Mouse (Mus musculus) MEL-GATA-1-ER (cell line): ENCODE results near the gene Fndc5.
A peak's percentile ranks its signal among the peaks of the same experiment; 100 is the strongest.

Experiments
- DNase-seq: peaks from one replicate; pipeline ENCODE4 v3.0.0-alpha.2; 2012; ENCODE audit warnings: low read depth; ENCODE audit errors: extremely low read depth

Fndc5 gene

DNA sequence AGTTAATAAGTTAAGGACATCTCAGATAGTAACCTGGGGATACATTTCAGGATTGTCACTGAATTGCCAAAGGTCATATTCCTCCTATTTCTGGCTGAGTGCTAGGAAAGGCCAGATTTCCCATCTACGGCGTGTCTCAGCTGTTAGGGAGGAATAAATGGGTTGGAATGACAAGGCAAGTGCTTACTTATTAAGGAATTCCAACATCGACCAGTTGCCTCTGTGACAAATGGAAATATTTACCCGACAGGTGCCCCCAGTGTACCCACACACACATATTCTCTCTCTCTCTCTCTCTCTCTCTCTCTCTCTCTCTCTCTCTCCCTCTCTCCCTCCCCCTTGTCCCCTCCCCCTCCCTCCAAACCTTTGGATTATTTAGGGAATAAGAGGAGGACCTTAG, 9.1 kb downstream of the Fndc5 start:
- DNase-seq = no peak

DNA sequence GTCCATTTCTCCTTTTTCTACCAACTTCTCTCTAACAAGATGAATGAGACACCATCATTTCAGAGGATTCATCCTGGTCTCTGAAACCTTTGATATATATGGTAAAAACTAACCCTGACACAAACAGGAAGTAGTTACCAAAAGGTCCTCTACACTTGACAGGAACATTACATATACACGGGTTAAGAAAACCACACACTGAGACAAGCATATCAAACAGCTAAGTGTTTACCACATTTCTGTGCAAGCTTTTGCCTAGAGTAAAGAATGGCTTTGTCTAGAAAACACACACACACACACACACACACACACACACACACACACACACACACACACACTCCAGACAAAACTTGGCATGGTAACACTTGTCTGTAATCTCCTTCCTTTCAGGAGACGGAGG, 9.6 kb downstream of the Fndc5 start:
- DNase-seq = no peak

DNA sequence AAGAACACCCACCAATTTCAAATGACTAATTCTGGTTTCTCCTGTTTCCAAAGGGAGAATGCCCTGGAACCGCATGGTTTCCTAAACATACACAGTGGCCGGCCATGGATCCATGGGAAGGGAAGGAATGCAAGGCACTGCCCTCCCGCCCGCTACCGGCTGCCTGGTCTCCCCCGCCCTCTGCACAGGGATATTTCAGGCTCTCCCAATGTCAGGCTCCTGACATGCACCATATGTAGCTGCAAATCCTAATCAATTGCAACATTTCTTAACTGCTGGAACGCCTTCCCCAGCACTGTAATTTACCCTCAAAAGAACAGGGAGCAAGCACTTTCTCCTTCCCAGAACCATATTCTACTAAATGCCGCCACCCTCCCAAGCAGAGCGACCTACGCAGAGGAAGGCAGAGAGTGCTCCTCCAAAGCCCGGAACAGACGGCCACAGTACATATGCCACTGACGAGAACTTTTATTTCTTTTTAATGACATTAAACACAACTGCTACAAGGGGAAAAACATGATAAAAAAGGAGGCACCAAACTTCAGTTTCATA, 10.8 kb downstream of the Fndc5 start:
- DNase-seq = no peak

DNA sequence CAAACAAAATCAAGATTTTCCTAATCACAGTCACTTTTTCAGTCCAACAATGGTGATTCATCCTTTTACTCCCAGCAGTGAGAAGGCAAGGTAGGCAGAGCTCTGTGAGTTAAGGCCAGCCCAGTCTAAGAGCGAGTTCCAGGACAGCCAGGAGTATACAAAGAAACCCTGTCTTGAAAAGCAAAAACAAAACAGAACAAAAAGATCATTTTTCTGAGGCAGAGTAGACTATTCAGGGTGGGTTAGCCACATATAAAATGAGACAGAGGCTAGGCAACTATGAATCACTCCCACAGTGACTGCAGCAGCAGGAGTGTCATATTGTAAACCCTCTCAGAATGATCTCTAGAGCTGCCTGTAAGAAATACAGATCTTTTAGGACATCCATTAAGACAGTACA, 12.5 kb downstream of the Fndc5 start:
- no peak for DNase-seq

DNA sequence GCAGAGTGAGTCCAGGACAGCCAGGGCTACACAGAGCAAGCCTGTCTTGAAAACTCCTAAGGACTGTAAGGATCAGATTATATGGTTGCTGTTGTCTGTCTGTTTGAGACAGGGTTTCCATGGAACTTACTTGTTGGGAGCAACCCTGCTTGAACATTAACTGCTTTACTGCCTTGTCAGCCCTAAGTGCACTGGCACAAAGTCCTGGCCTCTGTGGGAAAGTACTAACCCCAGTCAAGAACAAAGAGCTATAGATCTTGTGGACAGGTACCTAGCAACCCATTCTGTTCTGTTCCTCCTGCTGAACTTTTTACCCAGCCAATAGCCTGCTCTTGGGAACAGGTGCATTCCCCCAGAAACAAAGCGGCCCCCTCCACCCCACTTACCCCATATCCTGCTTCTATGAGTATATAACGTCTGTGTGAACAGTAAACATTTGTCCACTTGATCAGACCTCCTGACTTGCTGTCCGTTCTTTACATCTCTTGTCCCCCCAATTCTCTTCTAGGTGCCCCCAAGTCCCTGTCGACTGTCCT, 14.5 kb downstream of the Fndc5 start:
- DNase-seq = no peak

DNA sequence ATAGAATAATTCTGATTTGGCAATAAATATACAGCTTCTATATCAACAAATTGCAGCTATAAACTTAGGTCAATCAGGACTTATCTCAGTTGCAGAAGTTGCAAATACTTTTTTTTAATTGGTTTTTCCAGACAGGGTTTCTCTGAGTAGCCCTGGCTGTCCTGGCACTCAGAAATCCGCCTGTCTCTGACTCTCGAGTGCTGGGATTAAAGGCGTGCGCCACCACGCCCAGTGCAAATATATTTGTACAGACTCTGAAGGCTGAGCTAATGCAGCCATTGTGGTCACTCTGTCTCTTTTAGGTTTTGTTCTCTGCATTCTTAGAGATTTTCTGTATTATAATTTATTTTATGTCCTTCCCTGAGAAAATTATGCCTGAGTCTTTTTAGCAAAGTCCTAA, 20.7 kb downstream of the Fndc5 start:
- no peak for DNase-seq

DNA sequence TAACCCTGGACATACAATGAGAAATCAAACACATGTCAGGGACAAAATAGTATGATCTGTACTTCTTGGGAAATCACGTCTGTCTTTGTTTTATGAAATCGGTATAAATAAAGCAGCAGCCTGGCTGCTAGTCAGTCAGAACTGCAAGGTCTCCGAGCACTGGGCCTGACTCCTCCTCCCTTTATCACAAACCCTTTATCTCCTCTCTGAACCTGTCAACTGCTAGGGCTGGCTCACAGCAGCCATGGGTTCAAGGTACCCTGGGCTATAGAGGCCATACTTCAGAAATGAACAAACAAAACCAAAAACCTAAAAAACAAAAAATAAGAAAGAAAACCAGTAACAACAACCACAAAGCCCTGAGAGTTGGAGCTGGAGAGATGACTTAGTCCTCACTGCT, 21.8 kb downstream of the Fndc5 start:
- DNase-seq = no peak

DNA sequence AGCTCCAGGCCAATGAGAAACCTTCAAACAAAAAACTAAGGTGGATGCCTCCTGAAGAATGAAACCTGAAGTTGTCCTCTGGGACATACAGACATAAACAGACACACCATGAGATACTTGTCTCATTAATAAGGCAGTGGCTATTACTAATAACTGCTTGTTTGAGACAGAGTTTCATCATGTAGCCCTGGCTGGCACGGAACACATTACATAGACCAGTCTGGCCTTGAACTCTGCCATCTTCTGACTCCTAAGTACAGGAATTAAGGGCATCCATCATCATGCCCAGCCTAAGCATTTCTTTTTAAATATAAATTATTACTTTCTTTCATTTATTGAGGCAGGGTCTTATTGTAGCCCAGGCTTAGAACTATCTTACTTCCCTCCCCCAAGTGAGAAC, 24.3 kb downstream of the Fndc5 start:
- DNase-seq = no peak

DNA sequence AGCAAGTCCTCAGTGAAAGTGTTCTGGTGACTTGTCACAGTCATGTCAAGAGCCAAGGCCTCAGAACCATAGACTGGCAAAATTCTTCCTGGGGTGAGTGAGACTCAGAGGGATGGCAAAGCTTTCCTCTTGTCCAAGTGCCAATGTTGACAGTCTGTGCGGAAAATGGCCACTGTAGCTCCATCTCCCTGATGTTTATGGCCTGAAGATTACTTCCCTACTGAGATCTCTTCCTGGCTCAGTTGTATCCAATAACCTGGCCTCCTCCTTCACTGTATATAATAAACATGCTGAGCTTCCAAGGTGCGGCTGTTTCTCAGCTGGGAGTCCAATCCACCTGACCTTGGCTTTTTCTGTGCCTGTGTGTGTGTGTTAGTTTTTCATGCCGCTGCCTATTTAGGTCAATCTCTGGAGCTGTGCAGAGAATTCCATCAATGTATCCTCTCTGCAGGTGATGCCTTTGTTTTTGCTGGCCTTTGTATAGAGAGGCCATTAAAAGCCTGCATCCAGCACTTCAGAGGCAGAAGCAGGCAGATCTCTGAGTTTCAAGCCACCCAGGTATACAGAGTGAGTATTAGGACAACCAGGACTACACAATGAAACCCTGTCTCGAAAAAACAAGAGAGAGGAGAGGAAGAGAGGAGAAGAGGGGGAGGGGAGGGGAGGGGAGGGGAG, 24.9 kb downstream of the Fndc5 start:
- DNase-seq = no peak

DNA sequence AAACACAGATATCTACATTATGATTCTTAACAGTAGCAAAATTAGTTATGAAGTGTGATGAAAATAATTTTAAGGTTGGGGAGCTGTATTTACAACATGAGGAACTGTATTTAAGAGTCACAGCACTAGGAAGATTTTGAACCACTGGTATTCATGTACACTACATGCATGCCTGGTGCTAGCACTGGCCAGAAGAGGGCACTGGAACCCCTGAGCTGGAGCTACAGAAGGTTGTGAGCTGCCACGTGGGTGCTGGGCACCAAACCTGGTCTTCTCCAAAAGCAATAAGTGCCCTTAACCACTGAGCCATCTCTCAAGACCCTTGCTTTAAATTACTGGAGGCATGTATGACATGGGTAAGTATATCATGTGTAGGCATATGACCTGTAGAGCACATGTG, 35.7 kb downstream of the Fndc5 start:
- no peak for DNase-seq

DNA sequence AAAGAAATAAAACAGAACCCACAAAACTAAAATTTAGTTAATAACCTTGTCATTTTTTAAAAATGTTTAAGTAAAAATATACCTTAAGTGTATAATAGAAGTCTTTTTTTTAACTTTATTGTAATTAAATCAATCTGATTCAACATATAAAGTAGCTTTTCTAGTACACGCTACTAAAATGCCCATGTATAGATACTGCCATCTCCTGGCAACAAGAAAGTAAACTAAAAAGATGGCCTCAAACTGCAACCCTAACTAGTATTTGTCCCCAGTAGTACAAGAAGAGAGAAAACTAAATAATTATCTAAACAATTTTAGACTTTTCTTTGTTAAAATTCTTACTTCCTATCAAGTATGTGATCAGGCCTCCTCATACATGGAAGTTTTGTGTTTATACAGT, 42.8 kb downstream of the Fndc5 start:
- DNase-seq = no peak

DNA sequence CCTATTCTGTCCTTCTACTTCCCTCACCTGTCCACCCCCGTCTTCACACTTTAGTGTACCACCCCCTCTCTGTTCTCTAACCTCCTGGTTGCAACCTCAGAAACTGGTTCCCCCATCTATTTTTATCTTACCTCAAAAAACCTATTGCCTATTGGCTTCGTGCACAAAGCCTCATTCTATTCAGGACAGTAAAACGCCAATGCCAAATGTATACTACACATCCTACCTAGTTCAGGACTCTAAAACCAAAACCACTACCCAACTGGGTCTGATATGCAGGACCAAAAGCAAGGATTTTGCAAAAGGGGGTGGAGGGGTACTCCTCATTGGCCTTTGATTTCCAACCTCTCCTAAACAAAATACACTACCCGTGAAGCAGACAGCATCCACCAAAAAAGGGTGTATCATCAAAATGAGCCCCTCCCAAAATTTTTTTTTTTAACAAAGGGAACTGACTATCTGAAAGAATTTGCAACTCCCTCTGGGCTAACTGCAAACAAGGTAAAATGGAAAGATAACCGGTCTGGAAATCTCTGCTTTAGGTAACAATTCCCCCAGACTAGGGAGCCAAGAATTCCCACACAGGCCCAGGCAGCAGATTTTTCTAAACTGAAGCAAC, 51.4 kb downstream of the Fndc5 start:
- DNase-seq = no peak

DNA sequence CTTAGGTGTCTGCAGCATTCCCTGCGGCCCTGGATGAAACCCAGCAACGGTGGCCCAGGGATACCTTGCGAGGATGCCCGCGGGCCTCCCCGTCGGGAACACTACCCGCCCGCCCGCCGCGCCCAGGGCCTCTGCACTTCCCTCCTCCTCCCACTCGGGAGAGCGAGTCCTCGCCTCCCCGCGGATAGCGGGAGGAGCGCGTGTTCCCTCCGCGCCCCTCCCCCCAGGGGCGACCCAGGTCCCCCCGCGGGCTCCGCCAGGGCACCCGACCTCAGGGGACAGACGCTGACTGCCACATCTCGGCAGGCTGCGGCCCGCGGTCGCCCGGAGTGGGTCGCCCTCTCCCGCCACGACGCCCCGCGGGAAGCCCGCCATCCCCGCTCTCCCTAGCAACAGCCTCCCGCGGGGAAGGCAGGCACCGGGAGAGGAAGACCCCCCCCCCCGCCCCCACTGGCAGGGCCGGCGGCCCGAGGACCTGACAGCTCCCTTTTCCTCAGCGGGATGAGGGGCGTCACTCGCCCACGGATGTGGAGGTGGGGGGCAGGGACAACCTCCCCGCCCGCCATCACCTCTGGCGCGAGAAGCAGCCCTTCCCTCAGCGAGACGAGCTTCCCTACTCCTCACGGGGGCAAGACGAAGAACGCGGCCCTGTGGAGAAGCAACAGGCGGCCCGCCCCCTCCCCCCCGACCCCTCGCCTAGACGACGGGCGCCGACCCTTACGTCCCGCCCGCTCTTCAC, 52.2 kb downstream of the Fndc5 start:
- DNase-seq = no peak

DNA sequence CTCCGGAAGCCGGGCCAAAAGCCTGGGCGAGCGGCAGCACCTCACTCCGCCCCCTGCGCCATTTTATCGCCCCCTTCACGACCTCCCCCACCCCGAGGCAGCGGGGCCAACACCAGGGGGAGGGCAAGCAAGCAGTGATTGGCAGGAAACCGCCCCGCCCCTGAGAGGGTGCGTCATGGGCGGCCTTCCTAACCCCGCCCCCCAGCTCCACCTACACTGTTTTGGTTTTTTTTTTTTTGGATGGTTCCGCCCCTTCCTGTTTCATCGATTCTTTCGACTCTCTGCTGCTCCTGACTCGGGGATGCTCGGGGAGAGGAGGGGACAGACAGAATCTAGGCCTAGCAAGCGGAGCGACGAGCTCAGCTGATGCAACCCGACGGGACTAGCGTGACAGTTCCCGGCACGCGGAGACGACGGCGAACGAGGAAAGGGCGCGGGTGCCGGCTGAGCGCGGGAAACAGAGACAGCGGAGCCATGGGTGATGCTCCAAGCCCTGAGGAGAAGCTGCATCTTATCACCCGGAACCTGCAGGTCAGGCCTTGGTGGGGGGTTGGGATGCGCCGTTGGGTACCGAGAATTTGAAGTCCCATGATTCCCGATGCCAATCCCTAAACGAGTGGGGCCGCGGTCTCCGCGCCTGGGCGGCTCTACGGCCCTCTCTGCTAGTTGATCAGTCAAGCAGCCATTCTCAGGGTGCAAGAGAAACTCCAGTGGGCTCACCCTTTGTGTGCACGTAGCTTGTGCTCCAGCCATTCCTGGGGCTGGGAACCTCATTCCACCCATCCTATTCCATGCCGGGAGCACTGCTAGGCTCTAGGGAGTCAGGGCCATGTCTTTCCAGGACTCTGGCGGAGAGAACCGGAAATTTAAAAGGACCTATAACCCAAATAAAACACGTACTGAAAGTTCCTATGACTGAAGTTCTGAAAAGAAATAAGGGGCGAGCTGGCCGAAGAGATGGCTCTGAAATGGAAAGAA, 53.0 kb downstream of the Fndc5 start, which contains the start of the genes S100pbp and Yars:
S100pbp (minus strand) TSS at position 186 of the 978 bp plus-strand sequence.
Yars (plus strand) TSS at position 219 of the 978 bp plus-strand sequence.
- DNase-seq = peak; percentile 97

DNA sequence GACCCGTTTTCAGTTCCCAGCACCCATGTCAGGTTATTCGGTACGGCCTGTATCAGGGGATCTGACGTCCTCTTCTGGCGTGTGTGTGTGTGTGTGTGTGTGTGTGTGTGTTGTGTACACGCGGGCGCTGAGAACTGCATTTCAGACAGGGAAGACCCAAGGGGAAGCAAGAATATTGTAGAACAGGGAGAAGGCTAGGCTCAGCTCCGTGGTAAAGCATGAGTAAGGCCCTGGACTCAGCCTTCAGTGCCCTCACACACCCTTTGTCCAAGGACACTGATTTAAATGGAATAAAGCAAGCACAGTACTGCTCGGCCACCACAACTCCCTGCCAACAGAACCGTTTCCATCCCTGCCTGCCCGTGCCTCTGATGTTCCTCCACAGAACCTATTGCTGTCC, 53.7 kb downstream of the Fndc5 start:
- peak; percentile 21 for DNase-seq

DNA sequence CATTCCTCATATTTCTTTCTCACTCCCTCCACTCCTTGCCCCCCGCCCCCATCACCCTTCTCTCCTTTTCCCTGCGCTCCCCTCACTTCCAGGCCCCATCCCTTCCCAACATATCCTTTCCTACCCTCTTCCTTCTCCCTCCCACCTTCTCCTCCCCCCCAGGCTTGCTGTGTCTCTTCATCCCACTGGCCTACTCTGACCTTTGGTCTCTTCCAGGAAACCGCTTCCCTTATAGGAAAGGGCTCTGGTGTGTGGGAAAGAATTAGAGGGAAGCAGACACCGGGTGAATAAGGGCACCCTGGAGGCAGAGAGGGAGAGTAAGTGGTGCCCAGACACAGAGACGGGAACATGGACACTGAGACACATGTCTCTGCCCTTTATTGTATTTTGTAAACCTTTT, 54.9 kb downstream of the Fndc5 start:
- no peak for DNase-seq
